ENCODE assay signal across 10 mouse cellular contexts in genomic region chr8:46713844-46714243, GRCm38 (mm10). TPM values are rescaled to one million over a fixed set of nuclear protein-coding genes. Genes with fewer than 3 reads are reported as not detected.
A peak's percentile ranks its signal among the peaks of the same experiment; 100 is the strongest.
DNase-seq lines count a peak whose midpoint lies in the region; ATAC-seq and TF ChIP-seq lines count a peak whose summit lies in the region.
"Had no signal": no experiment of that assay in that cellular context is flagged by ENCODE, and none has a peak within 500 bp of the region (broad histone marks: within the 10 kb centered on the region; RNA-seq: fewer than 3 reads in every experiment).

No protein-coding gene starts in this region.

- TF ChIP-seq CTCF in CH12.LX (conservative IDR thresholded peaks at IDR 0.05 in 1 of 2, IDR thresholded peaks at IDR 0.05 in 1 of 2; ENCODE audit: low read depth in 2 of 2, low read length in 2 of 2), result no peak

- no peaks in the 10 kb centered on the region for H3K4me1 ChIP-seq in intestine, embryonic 16.5 days (ENCODE audit: control insufficient read depth, insufficient read depth, low read length)
- H3K4me1 ChIP-seq in intestine, embryonic 15.5 days (replicated peaks), result 0 out of 2 replicates have a peak, but pooled peaks cover 2% of the 10 kb centered on the region
- peaks cover 16 to 57% of the 10 kb centered on the region in 2 experiments for H3K4me1 ChIP-seq in CH12.LX (ENCODE audit: control insufficient read depth in 1 of 2, insufficient read depth in 2 of 2)
- no peaks in the 10 kb centered on the region for H3K4me1 ChIP-seq in forebrain, embryonic 12.5 days
- H3K4me1 ChIP-seq: midbrain, embryonic 12.5 days had no signal

- dilution Hi-C loops in CH12.LX (cut with MboI; ENCODE audit: extremely low pct_ligation_motif_present, extremely low pct_unique_long_range_greater_than_20kb, low sequenced_read_pairs), result no loop called here

- TF ChIP-seq POLR2A in CH12.LX (IDR thresholded peaks at IDR 0.05; ENCODE audit: low read depth, low read length) (no peak), myocyte (IDR thresholded peaks at IDR 0.05; ENCODE audit: insufficient read length, low read depth) (no peak)

- H3K4me3 ChIP-seq in intestine, embryonic 16.5 days (ENCODE audit: low read length), result no peak overlapping the region
- no peak overlapping the region for H3K4me3 ChIP-seq in intestine, embryonic 15.5 days (replicated peaks)
- H3K4me3 ChIP-seq in CH12.LX (replicated peaks in 1 of 3; ENCODE audit: low read depth in 2 of 3, low read length in 2 of 3, poor library complexity in 1 of 3) (no peak overlapping the region), myocyte (no peak overlapping the region)
- H3K4me3 ChIP-seq in forebrain, embryonic 12.5 days (replicated peaks), result no peak overlapping the region
- H3K4me3 ChIP-seq: midbrain, embryonic 12.5 days had no signal

- H3ac ChIP-seq in myocyte (ENCODE audit: control insufficient read depth, insufficient read length), result no peak overlapping the region

- peak; percentile 40; the same call in 1 of the 2 replicates for ATAC-seq in intestine, embryonic 16.5 days
- no peak for ATAC-seq in intestine, embryonic 15.5 days
- no peak for ATAC-seq in forebrain, embryonic 12.5 days (ENCODE audit: low FRiP score)

- no peak overlapping the region for H3K4me2 ChIP-seq in intestine, embryonic 16.5 days (ENCODE audit: low read depth, low read length)
- H3K4me2 ChIP-seq in intestine, embryonic 15.5 days (replicated peaks), result no peak overlapping the region
- H3K4me2 ChIP-seq in CH12.LX (ENCODE audit: insufficient read depth, low read depth, poor library complexity, severe bottlenecking) (peak overlapping the region; percentile 87), myocyte (ENCODE audit: low read depth) (peak overlapping the region; percentile 56)
- no peak overlapping the region for H3K4me2 ChIP-seq in forebrain, embryonic 12.5 days
- H3K4me2 ChIP-seq: midbrain, embryonic 12.5 days had no signal

- H3K27me3 ChIP-seq in intestine, embryonic 16.5 days (replicated peaks; ENCODE audit: control insufficient read depth, insufficient read depth, low read length), result no peaks in the 10 kb centered on the region
- no peaks in the 10 kb centered on the region for H3K27me3 ChIP-seq in intestine, embryonic 15.5 days (replicated peaks)
- peaks cover 8% of the 10 kb centered on the region for H3K27me3 ChIP-seq in CH12.LX (replicated peaks)
- H3K27me3 ChIP-seq in myocyte (ENCODE audit: control insufficient read depth, insufficient read depth, insufficient read length), result no peaks in the 10 kb centered on the region
- H3K27me3 ChIP-seq in forebrain, embryonic 12.5 days, result no peaks in the 10 kb centered on the region
- H3K27me3 ChIP-seq: midbrain, embryonic 12.5 days had no signal

- H3K27ac ChIP-seq in intestine, embryonic 16.5 days (ENCODE audit: low read length), result no peak overlapping the region
- H3K27ac ChIP-seq in intestine, embryonic 15.5 days, result no peak overlapping the region
- no peak overlapping the region for H3K27ac ChIP-seq in CH12.LX (ENCODE audit: insufficient read depth, low read depth)
- no peak overlapping the region for H3K27ac ChIP-seq in forebrain, embryonic 12.5 days
- H3K27ac ChIP-seq: midbrain, embryonic 12.5 days had no signal

- no peaks in the 10 kb centered on the region for H3K36me3 ChIP-seq in intestine, embryonic 16.5 days (ENCODE audit: control insufficient read depth, insufficient read depth, low read length)
- no peaks in the 10 kb centered on the region for H3K36me3 ChIP-seq in intestine, embryonic 15.5 days
- H3K36me3 ChIP-seq in CH12.LX (replicated peaks in 1 of 2; ENCODE audit: control insufficient read depth in 1 of 2, insufficient read depth in 1 of 2, low read length in 1 of 2) (no peaks in the 10 kb centered on the region), myocyte (ENCODE audit: control insufficient read depth, insufficient read depth) (no peaks in the 10 kb centered on the region)
- no peaks in the 10 kb centered on the region for H3K36me3 ChIP-seq in forebrain, embryonic 12.5 days (replicated peaks)
- H3K36me3 ChIP-seq: midbrain, embryonic 12.5 days had no signal

- TF ChIP-seq EP300 in CH12.LX (IDR thresholded peaks at IDR 0.05; ENCODE audit: low read length), result no peak

- 56% methylated on average over 6 of the region's 6 CpGs for WGBS in intestine, embryonic 16.5 days
- 50% methylated on average over 6 of the region's 6 CpGs for WGBS in intestine, embryonic 15.5 days
- 72% methylated on average over 6 of the region's 6 CpGs for WGBS in forebrain, embryonic 12.5 days

- TF ChIP-seq RAD21 in CH12.LX (IDR thresholded peaks at IDR 0.05; ENCODE audit: low read depth, low read length), result no peak

- H3K9ac ChIP-seq in intestine, embryonic 16.5 days (ENCODE audit: low read depth, low read length), result no peak overlapping the region
- H3K9ac ChIP-seq in intestine, embryonic 15.5 days, result no peak overlapping the region
- H3K9ac ChIP-seq in CH12.LX (ENCODE audit: insufficient read depth, low read depth), result peak overlapping the region; percentile 37; the same call in 1 of the 2 replicates
- no peak overlapping the region for H3K9ac ChIP-seq in forebrain, embryonic 12.5 days
- H3K9ac ChIP-seq: midbrain, embryonic 12.5 days had no signal

- no peak for DNase-seq in CH12.LX (ENCODE audit: extremely low read depth)
- DNase-seq in induced T-regulatory cell, adult 2 months (ENCODE audit: low read depth), result peak; percentile 62
- DNase-seq in retina, embryonic 14.5 days (ENCODE audit: low spot score), result no peak
- DNase-seq in retina, postnatal 1 day, result no peak
- DNase-seq: adrenal gland, postnatal 36 days had no signal

- H3K9me3 ChIP-seq in intestine, embryonic 16.5 days (ENCODE audit: control insufficient read depth, low read length), result no peaks in the 10 kb centered on the region
- no peaks in the 10 kb centered on the region for H3K9me3 ChIP-seq in intestine, embryonic 15.5 days
- no peaks in the 10 kb centered on the region for H3K9me3 ChIP-seq in CH12.LX (replicated peaks; ENCODE audit: low read length)
- no peaks in the 10 kb centered on the region for H3K9me3 ChIP-seq in forebrain, embryonic 12.5 days
- H3K9me3 ChIP-seq: midbrain, embryonic 12.5 days had no signal

- H3K79me2 ChIP-seq in CH12.LX (replicated peaks; ENCODE audit: control insufficient read depth, extremely low read depth, insufficient read depth, poor library complexity, severe bottlenecking), result no peaks in the 10 kb centered on the region
- H3K79me2 ChIP-seq in myocyte (ENCODE audit: control insufficient read depth, insufficient read depth), result no peaks in the 10 kb centered on the region

- in situ Hi-C loops in CH12.LX (cut with MboI; ENCODE audit: low pct_ligation_motif_present, low pct_unique_long_range_greater_than_20kb, low sequenced_read_pairs), result no loop called here

TF ChIP-seq in CH12.LX, 34 proteins besides CTCF, POLR2A, EP300 and RAD21:
- TF ChIP-seq CHD2 (IDR thresholded peaks at IDR 0.05; ENCODE audit: low read length) (no peak), TCF12 (IDR thresholded peaks at IDR 0.05; ENCODE audit: low read depth, low read length) (no peak), NRF1 (IDR thresholded peaks at IDR 0.05; ENCODE audit: low read depth, low read length) (no peak), ELF1 (IDR thresholded peaks at IDR 0.05; ENCODE audit: low read depth, low read length) (peak; percentile 50; the same call in 1 of the 2 replicates), SIN3A (IDR thresholded peaks at IDR 0.05; ENCODE audit: low read length) (peak; percentile 25; the same call in 1 of the 2 replicates), JUND (conservative IDR thresholded peaks at IDR 0.05; ENCODE audit: low read depth, low read length) (no peak)
TF ChIP-seq in CH12.LX: peak in this region for 2.

TF ChIP-seq in myocyte, 11 proteins besides CTCF, POLR2A, EP300 and RAD21:
- TF ChIP-seq REST (IDR thresholded peaks at IDR 0.05; ENCODE audit: insufficient read depth, insufficient read length) (no peak), TCF3 (IDR thresholded peaks at IDR 0.05; ENCODE audit: insufficient read length, low read depth) (no peak), E2F4 (IDR thresholded peaks at IDR 0.05; ENCODE audit: insufficient read depth) (no peak), POLR2AphosphoS2 (IDR thresholded peaks at IDR 0.05; ENCODE audit: insufficient read length, low read depth) (no peak), CEBPB (IDR thresholded peaks at IDR 0.05; ENCODE audit: insufficient read depth, poor library complexity, severe bottlenecking) (no peak), MYOD1 (IDR thresholded peaks at IDR 0.05; ENCODE audit: control insufficient read depth in 1 of 3, insufficient read length in 2 of 3, low read depth in 2 of 3) (no peak), MAX (IDR thresholded peaks at IDR 0.05; ENCODE audit: low read depth) (no peak), MYOG (IDR thresholded peaks at IDR 0.05; ENCODE audit: control insufficient read depth in 1 of 3, insufficient read depth in 1 of 3, insufficient read length in 2 of 3, low read depth in 2 of 3) (no peak), USF1 (IDR thresholded peaks at IDR 0.05; ENCODE audit: low read depth) (no peak), SRF (IDR thresholded peaks at IDR 0.05; ENCODE audit: control insufficient read depth, insufficient read length, low read depth) (no peak), TCF12 (IDR thresholded peaks at IDR 0.05; ENCODE audit: insufficient read depth, poor library complexity, severe bottlenecking) (no peak)

RNA-seq across cellular contexts. Expression of gene Irf2, which starts 25.7 kb away (rescaled TPM):
- 23.4 and 29.0 TPM in 2 replicates for polyA plus RNA-seq in intestine, embryonic 16.5 days (2015; fragmentation: Nextera tagmentation; extraction: Ambion mirVana)
- 26.6 and 34.7 TPM in 2 replicates for polyA plus RNA-seq in intestine, embryonic 15.5 days (2015; fragmentation: Nextera tagmentation; extraction: Ambion mirVana)
- total RNA-seq in CH12.LX (2012; rRNA removed), result 9.1 and 10.2 TPM in 2 replicates
- 5.7 and 7.1 TPM in 2 replicates for total RNA-seq in CH12.LX (2014; rRNA removed)
- 37.4 and 47.3 TPM in 2 replicates for polyA plus RNA-seq in CH12.LX (2012; ENCODE audit: insufficient read length, low read depth)
- polyA plus RNA-seq in myocyte (2012; fragmentation: generic; extraction: Trizol), result 8.8 TPM
- polyA plus RNA-seq in forebrain, embryonic 12.5 days (2016; fragmentation: Nextera tagmentation; extraction: Ambion mirVana), result 11.5 and 11.7 TPM in 2 replicates

Comparison
In these comparisons a context has a peak if more than half of its experiments do, and no peak if none do; other contexts are left out.
1. H3K4me2 ChIP-seq: peak in CH12.LX (single experiment) and myocyte (single experiment); none in intestine, embryonic 16.5 days (single experiment), intestine, embryonic 15.5 days (single experiment) and forebrain, embryonic 12.5 days (single experiment).